Mouse (Mus musculus) thymus, postnatal 36 days (tissue): Measurements from ENCODE around the gene Fcho1.

Source experiments
- DNase-seq, 2 experiments: peaks; one replicate each; pipeline ENCODE4 v3.0.0; 2022; ENCODE audit warnings: mixed read lengths in 2 of 2

The Fcho1 gene

DNA sequence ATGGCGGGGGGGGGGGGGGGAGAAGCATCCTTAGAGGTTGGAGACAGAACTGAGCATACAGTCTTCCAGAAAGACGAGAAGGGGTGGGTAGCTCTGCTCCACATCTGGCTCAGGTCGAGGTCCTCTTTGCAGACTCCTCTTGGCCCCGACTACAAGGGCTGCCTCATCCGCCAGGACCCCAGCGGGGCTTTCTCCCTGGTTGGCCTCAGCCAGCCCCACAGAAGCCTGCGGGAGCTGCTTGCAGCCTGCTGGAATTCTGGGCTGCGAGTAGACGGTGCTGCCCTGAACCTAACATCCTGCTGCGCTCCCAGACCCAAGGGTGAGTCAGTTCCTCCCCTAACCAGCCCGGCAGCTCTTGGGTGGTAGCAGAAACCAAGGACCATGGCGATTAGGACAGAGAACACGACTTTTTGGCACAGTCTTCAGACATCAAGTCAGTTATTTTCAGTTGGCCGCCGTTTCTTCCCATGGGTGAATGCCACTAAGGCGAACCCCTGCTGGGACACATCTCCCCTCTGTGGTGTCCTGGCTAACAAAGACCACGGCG, 44.1 kb downstream of the Fcho1 start:
- DNase-seq, result no peak

DNA sequence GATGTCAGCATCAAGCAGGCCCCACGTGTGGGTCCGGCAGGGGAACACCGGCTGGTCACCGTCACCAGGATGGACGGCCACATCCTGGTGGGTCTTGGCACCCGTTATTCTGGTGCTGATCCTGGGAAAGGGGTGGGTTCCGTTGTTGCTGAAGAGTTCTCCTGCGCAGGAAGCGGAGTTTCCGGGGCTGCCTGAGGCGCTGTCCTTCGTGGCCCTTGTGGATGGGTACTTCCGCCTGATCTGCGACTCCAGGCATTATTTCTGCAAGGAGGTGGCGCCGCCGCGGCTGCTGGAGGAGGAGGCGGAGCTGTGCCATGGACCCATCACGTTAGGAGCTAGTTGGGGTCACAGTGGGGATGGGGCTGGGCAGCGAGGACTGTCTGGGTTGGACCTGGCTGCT, 45.0 kb downstream of the Fcho1 start:
- no peak for DNase-seq

DNA sequence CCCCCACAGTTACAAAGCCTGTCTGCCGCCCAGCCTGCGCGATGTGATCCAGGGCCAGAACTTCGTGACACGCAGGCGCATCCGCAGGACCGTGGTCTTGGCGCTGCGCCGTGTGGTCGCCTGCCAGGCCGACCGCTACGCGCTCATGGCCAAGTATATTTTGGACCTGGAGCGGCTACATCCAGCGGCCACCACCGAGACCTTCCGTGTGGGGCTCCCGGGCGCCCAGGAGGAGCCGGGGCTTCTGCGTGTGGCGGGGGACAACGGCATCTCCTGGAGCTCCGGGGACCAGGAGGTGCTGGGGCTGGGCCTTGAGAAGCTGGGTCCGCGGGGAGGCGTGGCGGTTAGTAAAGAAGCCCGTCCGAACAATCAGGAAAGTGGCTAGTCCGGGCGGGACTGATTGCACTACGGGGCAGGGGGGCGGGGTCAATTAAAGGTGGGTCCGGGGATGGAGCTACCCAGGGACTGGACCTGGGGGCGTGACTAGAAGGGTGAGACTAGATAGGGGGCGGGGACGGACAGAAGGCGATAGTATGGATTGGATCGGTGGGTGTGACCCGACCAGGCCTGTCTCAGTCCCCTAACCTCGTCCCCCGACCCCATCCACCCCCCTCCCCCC, 45.9 kb downstream of the Fcho1 start:
- DNase-seq, result no peak

GRCm38 (mm10) chr8:71679116-71679515, 46.4 kb downstream of the Fcho1 start:
- DNase-seq, result no peak

DNA sequence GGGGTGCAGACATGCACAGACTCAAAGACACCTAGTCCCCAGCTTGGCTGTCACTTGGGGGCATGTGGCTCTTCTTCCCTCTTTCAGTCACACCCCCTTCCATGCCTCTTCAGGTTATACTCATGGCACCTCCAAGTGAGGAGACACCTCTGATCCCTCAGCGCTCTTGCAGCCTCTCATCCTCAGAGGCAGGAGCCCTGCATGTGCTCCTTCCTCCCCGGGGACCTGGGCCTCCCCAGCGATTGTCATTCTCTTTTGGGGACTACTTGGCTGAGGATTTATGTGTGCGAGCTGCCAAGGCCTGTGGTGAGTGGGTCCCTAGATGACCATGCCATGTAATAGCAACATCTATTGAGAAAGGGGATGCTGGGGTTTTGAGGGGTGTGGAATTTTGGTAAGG, 47.3 kb downstream of the Fcho1 start:
- no peak for DNase-seq

DNA sequence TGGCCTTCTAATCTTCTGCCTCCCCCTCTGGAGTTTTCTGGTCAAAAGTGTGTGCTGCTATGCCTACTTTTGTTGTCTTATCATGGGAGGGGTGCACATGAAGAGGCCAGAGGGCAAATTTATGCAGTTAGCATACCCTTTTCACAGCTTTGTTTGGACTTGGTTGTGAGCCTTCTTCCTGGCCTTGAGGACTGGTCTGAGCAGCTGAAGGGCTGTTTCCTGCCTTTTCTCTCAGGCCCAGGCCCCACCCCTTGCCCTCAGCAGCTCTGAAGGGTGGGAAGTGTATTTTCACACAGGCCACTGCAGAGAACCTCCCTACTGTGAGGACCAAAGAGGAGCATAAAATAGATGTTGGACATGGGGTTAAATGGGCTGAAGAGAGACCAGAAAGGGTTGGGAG, 48.0 kb downstream of the Fcho1 start:
- DNase-seq, result peak in 1 of 2 experiments; percentile 55

- no peak for DNase-seq
Observed at GRCm38 (mm10) chr8:71676803-71677202, 48.7 kb downstream of the Fcho1 start.

- DNase-seq, result peak; percentile 74 to 77
Observed at GRCm38 (mm10) chr8:71676020-71676741, 49.3 kb downstream of the Fcho1 start, which contains the start of gene Jak3. TSS of gene Jak3 (plus strand) at chr8:71676296.

- DNase-seq, result no peak
Observed at GRCm38 (mm10) chr8:71675456-71676019, 50.0 kb downstream of the Fcho1 start.

DNA sequence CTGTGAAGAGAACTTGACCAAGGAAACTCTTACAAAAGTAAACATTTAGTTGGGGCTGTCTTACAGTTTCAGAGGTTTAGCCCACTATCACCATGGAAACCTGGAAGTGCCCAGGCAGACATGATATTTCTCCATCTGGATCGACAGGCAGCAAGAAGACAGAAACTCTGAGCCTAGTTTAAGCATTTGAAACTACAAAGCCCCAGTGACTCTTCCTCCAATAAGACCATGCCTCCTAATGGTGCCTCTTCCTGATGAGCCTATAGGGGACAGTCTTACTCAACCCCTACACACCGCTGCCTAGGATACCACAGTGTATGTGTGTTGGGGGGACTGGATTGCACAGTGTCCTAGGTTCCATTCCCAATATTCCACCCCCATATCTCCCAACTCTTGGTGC, 51.4 kb downstream of the Fcho1 start:
- DNase-seq, result no peak

DNA sequence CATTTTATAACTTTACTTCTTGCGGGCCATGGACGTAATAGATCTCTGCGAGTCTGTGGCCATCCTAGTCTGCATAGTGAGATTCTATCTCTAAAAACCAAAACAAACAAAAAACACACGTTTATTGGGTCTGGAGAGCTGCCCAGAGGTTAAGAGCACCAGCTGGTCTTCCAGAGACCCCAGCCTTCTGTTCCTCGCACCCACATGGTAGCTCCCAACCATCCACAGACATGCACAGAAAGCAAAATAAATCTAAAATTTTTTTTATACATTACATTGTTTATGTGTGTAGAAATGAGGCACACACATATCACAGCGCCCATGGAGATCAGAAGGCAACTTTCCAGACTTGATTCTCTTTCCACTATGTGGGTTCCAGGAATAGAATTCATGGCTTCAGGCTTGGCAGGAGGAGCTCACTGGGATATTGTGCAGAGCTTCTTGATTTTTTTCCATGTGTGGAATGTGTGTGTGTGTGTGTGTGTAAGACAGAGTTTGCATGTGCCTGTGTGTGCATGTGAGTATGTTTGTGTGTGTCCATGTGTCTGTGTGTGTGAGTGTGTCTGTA, 53.3 kb downstream of the Fcho1 start:
- DNase-seq, result no peak

GRCm38 (mm10) chr8:71671549-71671965, 54.0 kb downstream of the Fcho1 start, which contains the start of gene Unc13a:
TSS of gene Unc13a (minus strand) at chr8:71671757.
- peak; percentile 88 to 90 for DNase-seq

- DNase-seq, result peak; percentile 17 to 47
Observed at GRCm38 (mm10) chr8:71670621-71671548, 54.6 kb downstream of the Fcho1 start.

- DNase-seq, result no peak
Observed at GRCm38 (mm10) chr8:71670198-71670597, 55.3 kb downstream of the Fcho1 start.

DNA sequence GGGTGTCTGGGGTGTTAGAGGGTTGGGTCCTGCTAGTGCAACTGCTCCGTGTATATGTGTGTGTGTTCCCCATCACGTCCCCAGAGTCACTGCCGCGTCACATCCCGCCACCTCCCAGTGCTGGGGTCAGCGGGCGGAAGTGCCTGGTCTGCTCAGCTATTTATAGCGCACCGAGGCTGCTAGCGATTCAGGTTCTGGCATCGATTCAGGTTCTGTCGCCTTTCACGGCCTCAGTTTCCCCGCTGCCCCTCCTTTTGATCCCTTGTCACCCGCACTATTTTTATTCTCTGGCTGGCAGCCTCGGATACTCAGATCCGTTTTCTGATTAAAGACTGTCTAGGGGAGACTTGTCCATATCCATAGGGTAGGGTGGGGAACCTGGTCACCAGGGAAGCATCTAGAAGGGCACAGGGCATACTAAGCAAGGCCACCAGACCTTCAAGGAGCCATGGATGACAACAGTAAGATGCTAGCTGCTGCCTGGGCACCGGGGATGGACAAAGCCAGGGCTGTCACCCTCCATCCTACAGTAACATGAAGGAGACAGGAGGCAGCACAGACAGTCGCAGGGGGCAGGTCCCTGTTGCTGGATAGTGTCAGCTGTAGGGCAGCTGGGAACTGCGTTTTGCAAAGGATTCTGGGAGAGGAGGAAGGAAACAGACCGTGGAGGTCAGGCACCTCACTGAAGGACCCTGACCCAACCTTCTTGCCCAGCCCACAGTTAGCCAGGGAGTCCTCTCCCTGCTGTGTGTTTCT, 57.1 kb downstream of the Fcho1 start:
- peak; percentile 38 to 51 for DNase-seq

GRCm38 (mm10) chr8:71667256-71667655, 58.3 kb downstream of the Fcho1 start:
- DNase-seq, result no peak

- no peak for DNase-seq
Observed at GRCm38 (mm10) chr8:71666855-71667254, 58.7 kb downstream of the Fcho1 start.

GRCm38 (mm10) chr8:71665331-71666130, 60.0 kb downstream of the Fcho1 start:
- peak; percentile 52 to 66 for DNase-seq

- peak; percentile 76 to 82 for DNase-seq
Observed at GRCm38 (mm10) chr8:71660325-71661120, 65.0 kb downstream of the Fcho1 start.

DNA sequence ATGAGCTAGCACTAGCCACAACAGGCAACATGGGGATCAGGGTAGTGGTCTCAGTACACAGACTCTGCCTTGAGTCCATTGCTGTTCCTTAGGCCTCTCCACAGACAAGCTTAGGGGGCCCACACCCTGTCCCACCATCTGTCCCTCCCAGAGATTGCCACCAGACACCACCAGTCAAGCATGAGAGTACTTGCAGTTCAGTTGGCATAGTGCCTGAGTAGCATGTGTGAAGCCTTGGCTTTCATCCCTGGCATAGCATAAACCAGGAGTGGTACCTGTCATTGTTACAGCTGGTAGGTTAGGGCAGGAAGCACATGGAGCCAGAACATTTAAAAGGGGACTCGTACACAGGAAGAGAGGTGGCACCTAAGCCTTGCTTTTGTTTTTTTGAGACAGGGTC, 65.8 kb downstream of the Fcho1 start:
- DNase-seq, result no peak
